Mouse (Mus musculus): ENCODE data around the gene Havcr1.
"Not testable (repeated sequence)": the region's sequence is repeated elsewhere in the genome, so short reads cannot be mapped to it uniquely, and the experiment has no call there.

DNA sequence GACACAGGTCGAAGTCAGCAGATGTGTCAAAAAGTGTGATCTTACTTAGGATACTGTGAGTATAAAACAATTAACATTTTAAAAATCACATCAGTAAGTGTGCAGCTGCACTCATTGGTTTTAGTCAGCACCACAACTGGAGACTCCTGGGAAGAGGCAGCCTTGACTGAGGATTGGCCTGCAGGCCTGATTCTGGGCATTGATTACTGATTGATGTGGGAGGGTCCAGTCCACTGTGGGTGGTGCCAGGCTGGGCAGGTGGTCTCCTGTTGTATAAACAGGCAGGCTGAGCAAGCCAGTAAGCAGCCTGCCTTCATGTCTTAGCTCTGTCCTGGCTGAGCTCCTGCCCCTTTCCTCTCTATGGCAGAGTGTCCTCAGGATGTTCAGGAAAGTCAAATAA is at the start of gene Havcr1:
- not testable (repeated sequence) for TF ChIP-seq CTCF (conservative IDR thresholded peaks at IDR 0.05 in 1 of 2, IDR thresholded peaks at IDR 0.05 in 1 of 2; ENCODE audit: low read depth in 2 of 2, low read length in 2 of 2); CHD2 (IDR thresholded peaks at IDR 0.05; ENCODE audit: low read length)
